Mouse (Mus musculus): ENCODE measurements around the gene Sdha.

Gene Sdha

GRCm38 (mm10) chr13:74349566-74350434 lies at the start of gene Sdha, which contains the start of gene Ccdc127:
Gene Sdha, minus strand, starts transcription at chr13:74350280.
Gene Ccdc127, plus strand, starts transcription at chr13:74350309.
- peak; percentile 79 to 92 for DNase-seq (ENCODE audit: low read depth in 1 of 2, low spot score in 2 of 2)

GRCm38 (mm10) chr13:74399298-74399839 lies 49.3 kb upstream of the Sdha start, which contains the start of gene Ftl1-ps1:
Gene Ftl1-ps1, plus strand, starts transcription at chr13:74399694.
- no peak for DNase-seq (ENCODE audit: low read depth in 1 of 2, low spot score in 2 of 2)

- no peak for DNase-seq (ENCODE audit: low read depth in 1 of 2, low spot score in 2 of 2)
Observed at GRCm38 (mm10) chr13:74391156-74391555, 41.1 kb upstream of the Sdha start.

GRCm38 (mm10) chr13:74390371-74390990 lies 40.4 kb upstream of the Sdha start, which contains the start of gene Zfp72:
Gene Zfp72, minus strand, starts transcription at chr13:74390836.
- peak; percentile 14 to 39 for DNase-seq (ENCODE audit: low read depth in 1 of 2, low spot score in 2 of 2)

- no peak for DNase-seq (ENCODE audit: low read depth in 1 of 2, low spot score in 2 of 2)
Observed at GRCm38 (mm10) chr13:74389730-74390129, 39.6 kb upstream of the Sdha start.

GRCm38 (mm10) chr13:74382289-74382688 lies 32.2 kb upstream of the Sdha start:
- no peak for DNase-seq (ENCODE audit: low read depth in 1 of 2, low spot score in 2 of 2)

GRCm38 (mm10) chr13:74381533-74382276 lies 31.6 kb upstream of the Sdha start:
- DNase-seq (ENCODE audit: low read depth in 1 of 2, low spot score in 2 of 2), result no peak

GRCm38 (mm10) chr13:74363859-74364235 lies 13.8 kb upstream of the Sdha start, which contains the start of gene Lrrc14b:
Gene Lrrc14b, minus strand, starts transcription at chr13:74364005.
- DNase-seq (ENCODE audit: low read depth in 1 of 2, low spot score in 2 of 2), result no peak

- no peak for DNase-seq (ENCODE audit: low read depth in 1 of 2, low spot score in 2 of 2)
Observed at GRCm38 (mm10) chr13:74363176-74363858, 13.2 kb upstream of the Sdha start.

- DNase-seq (ENCODE audit: low read depth in 1 of 2, low spot score in 2 of 2), result no peak
Observed at GRCm38 (mm10) chr13:74362218-74362617, 12.1 kb upstream of the Sdha start.

- no peak for DNase-seq (ENCODE audit: low read depth in 1 of 2, low spot score in 2 of 2)
Observed at GRCm38 (mm10) chr13:74356491-74356890, 6.4 kb upstream of the Sdha start.

GRCm38 (mm10) chr13:74350435-74350906 lies 391 bp upstream of the Sdha start:
- DNase-seq (ENCODE audit: low read depth in 1 of 2, low spot score in 2 of 2), result no peak

GRCm38 (mm10) chr13:74341036-74341435 lies 9.0 kb downstream of the Sdha start:
- peak in 1 of 2 experiments; percentile 4 for DNase-seq (ENCODE audit: low read depth in 1 of 2, low spot score in 2 of 2)

- DNase-seq (ENCODE audit: low read depth in 1 of 2, low spot score in 2 of 2), result no peak
Observed at GRCm38 (mm10) chr13:74329321-74329720, 20.8 kb downstream of the Sdha start.

GRCm38 (mm10) chr13:74317170-74317849 lies 32.8 kb downstream of the Sdha start, which contains the start of gene Pdcd6:
Gene Pdcd6, minus strand, starts transcription at chr13:74317580.
- peak; percentile 70 to 79 for DNase-seq (ENCODE audit: low read depth in 1 of 2, low spot score in 2 of 2)

GRCm38 (mm10) chr13:74316789-74317169 lies 33.3 kb downstream of the Sdha start:
- no peak for DNase-seq (ENCODE audit: low read depth in 1 of 2, low spot score in 2 of 2)

- DNase-seq (ENCODE audit: low read depth in 1 of 2, low spot score in 2 of 2), result no peak
Observed at GRCm38 (mm10) chr13:74316386-74316785, 33.7 kb downstream of the Sdha start.

GRCm38 (mm10) chr13:74314616-74315015 lies 35.5 kb downstream of the Sdha start:
- no peak for DNase-seq (ENCODE audit: low read depth in 1 of 2, low spot score in 2 of 2)

- no peak for DNase-seq (ENCODE audit: low read depth in 1 of 2, low spot score in 2 of 2)
Observed at GRCm38 (mm10) chr13:74305780-74306179, 44.3 kb downstream of the Sdha start.

- no peak for DNase-seq (ENCODE audit: low read depth in 1 of 2, low spot score in 2 of 2)
Observed at GRCm38 (mm10) chr13:74305380-74305779, 44.7 kb downstream of the Sdha start.

All from monocyte, adult 2 months (primary cell).